Mouse (Mus musculus) embryonic stem cell, embryonic (primary cell): ENCODE data around the gene Sec16b.

Experiments used
- CTCF ChIA-PET, 4 experiments: fragments of 300-600 bp in 2 of 4; fragments of 350-600 bp in 2 of 4; sonication (Branson Sonifier 250); formaldehyde crosslinking; loops; one replicate each; lab custom pipeline; 2022; ENCODE audit warnings: inconsistent platforms in 2 of 4; lab: Charles Lee
- POLR2A ChIA-PET, 4 experiments: fragments of 300-600 bp in 2 of 4; fragments of 350-600 bp in 2 of 4; sonication (Branson Sonifier 250); formaldehyde crosslinking; loops; one replicate each; lab custom pipeline; 2022; ENCODE audit warnings: antibody characterized with exemption in 4 of 4, inconsistent platforms in 1 of 4; lab: Charles Lee

The Sec16b gene

DNA sequence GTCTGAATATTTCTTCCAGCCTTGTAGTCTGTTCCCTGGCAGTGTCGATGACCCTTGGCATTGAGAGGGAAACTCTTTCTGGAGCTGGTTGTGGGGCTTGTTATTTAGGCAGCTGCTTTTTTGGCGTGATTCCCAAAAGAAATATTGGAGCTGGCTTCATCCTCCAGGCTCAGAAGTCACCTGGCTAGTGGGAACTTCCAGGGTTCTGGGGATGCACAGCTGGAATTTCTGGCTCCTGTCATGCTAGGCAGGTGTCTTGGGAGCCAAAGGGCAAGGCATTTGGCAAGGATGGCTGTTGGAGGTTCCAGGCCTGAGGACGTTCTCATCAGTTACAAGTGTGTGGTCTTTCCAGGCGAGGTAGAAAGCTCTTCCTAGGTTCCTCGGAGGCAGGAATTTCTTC, 80.0 kb downstream of the Sec16b start:
- POLR2A ChIA-PET = no interaction called here
- CTCF ChIA-PET = no interaction called here

DNA sequence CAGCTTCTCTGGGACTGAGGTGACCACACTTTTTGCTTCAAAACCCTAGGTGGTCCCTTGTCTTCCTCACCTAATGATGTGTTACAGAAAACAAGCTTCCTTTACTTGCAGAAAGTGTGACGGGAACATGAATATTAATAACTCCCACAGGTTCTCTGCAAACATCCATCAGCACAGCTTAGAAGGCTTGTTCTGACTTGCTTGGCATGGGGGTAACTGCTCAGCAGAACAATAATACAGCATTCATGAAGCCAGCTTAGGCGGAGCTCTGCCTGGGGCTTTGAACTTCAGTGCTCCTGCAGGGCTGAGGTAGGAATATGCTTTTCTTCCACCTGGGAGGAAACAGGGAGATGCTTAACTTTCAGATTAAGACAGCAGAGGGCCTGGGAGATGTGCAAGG, 85.5 kb downstream of the Sec16b start:
- POLR2A ChIA-PET = interaction anchor here in 1 of 4 experiments (0.7 kb wide), 1 partner anchor 132 kb away, joined by 3 read pairs; no protein-coding TSS in a partner anchor
- CTCF ChIA-PET = no interaction called here

DNA sequence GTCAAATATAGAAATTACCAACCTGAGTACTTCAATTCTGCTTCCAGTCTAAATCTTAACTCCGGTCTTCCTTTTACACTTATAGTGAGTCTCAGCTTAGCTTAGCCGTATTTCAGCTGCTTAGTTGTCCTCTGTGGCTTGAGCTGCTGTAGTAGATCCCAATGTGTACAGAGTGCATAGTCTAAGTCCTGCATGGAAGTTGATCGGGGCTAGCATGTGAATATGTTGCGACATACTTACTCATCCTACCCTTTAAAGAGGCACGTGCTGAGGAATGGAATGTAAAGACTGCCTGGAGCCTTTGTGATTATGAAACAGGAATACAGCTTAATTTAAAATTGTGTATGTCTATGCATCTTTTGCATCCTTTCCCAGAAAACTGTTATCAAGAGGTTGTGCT, 88.0 kb downstream of the Sec16b start:
- POLR2A ChIA-PET = interaction anchor here in 1 of 4 experiments (1.9 kb wide), 1 partner anchor 25 kb away, joined by 4 read pairs; no protein-coding TSS in a partner anchor
- CTCF ChIA-PET = no interaction called here

DNA sequence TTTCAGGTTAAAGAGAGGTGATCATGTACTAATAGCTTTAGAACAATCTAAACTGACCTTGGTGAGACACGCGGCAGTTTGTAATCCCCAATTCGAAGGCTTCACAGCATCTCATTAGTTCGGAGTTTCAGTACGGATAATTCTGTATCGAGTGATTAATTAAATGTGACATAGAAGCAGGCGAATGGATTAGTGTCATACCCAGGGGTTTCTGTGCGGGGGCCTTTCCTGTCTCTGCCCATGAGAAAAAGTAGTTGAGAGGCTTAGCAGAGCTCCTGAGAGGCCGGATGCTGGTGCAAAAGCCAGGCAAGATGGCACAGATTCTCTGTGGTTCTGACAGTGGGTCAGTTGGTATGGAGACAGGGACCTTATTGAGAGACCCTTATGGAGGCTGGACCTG, 88.6 kb downstream of the Sec16b start:
- ChIA-PET POLR2A (no interaction called here), CTCF (no interaction called here)

DNA sequence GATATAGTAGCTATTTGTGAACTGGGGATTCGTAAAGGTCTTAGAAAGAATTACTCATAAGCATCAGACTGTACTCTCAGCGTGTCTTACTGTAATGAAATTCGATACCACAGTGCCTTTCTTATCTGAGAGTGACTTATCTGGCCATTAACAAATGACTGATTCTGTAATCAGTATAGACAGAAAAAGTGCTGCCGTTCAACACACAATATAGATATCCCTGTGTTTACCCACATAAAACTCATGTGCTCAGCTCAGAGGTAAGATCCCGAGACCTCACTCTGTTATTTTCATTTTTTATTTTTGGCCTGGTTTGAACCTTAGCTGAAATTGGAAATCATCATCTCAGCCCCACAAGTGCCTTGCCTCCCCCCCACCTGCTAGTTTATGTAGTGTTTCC, 98.0 kb downstream of the Sec16b start:
- CTCF ChIA-PET = no interaction called here
- POLR2A ChIA-PET = no interaction called here
